Mouse (Mus musculus) intestine, embryonic 16.5 days (tissue): ENCODE results near the gene Rnf186. TPM values are rescaled to one million over a fixed set of nuclear protein-coding genes. Genes with fewer than 3 reads are reported as not detected.

Source experiments
- ATAC-seq: fragments of 200-750 bp; cut with Nextera tagmentation; 2 replicates; pipeline ENCODE4 v1.8.0; 2017; ENCODE audit warnings: moderate TSS enrichment, moderate library complexity
- H3K27ac ChIP-seq: fragments of 300-500 bp; sonication (generic); 2 replicates; pipeline ENCODE4 v1.5.1; 2014; ENCODE audit warnings: mild to moderate bottlenecking, low read length
- H3K27me3 ChIP-seq: fragments of 300-500 bp; sonication (generic); replicated peaks from 2 replicates; pipeline ENCODE4 v1.6.1; 2014; ENCODE audit warnings: low read length, control low read depth, mixed read lengths; ENCODE audit not compliant: control insufficient read depth, insufficient read depth
- H3K36me3 ChIP-seq: fragments of 300-500 bp; sonication (generic); 2 replicates; pipeline ENCODE4 v1.6.1; 2014; ENCODE audit warnings: low read length, control low read depth; ENCODE audit not compliant: control insufficient read depth, insufficient read depth
- H3K4me1 ChIP-seq: fragments of 300-500 bp; sonication (generic); 2 replicates; pipeline ENCODE4 v1.6.1; 2014; ENCODE audit warnings: low read length, control low read depth, mixed read lengths; ENCODE audit not compliant: control insufficient read depth, insufficient read depth
- H3K4me2 ChIP-seq: fragments of 300-500 bp; sonication (generic); 2 replicates; pipeline ENCODE4 v1.6.1; 2014; ENCODE audit warnings: low read depth, low read length, control low read depth
- H3K4me3 ChIP-seq: fragments of 300-500 bp; sonication (generic); 2 replicates; pipeline ENCODE4 v1.5.1; 2014; ENCODE audit warnings: mild to moderate bottlenecking, low read length
- H3K9ac ChIP-seq: fragments of 300-500 bp; sonication (generic); 2 replicates; pipeline ENCODE4 v1.6.1; 2014; ENCODE audit warnings: low read depth, low read length
- H3K9me3 ChIP-seq: fragments of 300-500 bp; sonication (generic); 2 replicates; pipeline ENCODE4 v1.6.1; 2016; ENCODE audit warnings: low read length, control low read depth; ENCODE audit not compliant: control insufficient read depth
- WGBS: fragments of 180-500 bp; shearing (Covaris S2); extraction: QIAGEN DNeasy Blood & Tissue Kit; methylation state at CpG from one replicate; pipeline ENCODE4 v1.1.7; 2014; 5-methylcytosine and 5-hydroxymethylcytosine counted together
- polyA plus RNA-seq: library from polyadenylated mRNA; unstranded; fragments of >200 nt; fragmentation: Nextera tagmentation; extraction: Ambion mirVana; gene quantifications from 2 replicates; pipeline ENCODE4 v1.2.1, GENCODE M21; 2015

The Rnf186 gene
- 106 and 121 TPM in 2 replicates for polyA plus RNA-seq

DNA sequence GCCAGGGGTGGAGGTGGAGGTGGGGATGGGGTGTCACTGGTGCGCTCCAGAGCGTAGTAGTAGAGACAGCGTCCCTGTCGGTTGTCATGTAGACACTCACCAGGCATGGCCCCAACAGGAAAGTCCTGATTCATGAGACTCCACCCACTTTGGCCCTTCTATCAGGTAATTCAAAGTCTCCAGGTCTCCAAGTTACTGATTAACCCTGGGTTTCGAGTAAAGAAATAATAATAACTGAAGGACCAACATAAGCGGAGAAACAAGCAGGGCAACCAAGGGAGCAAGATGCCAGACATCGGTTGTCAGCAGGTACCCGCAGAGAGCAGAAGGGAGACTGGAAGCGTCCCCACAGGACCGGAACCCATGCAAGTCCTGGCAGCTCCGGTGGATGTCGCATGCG is at the start of gene Rnf186:
Gene Rnf186 (plus strand): TSS at position 247 of the 400 bp plus-strand sequence.
- no peaks in the 10 kb centered on the region for H3K27me3 ChIP-seq
- H3K27ac ChIP-seq, result peak within 1 kb of the TSS; percentile 96
- WGBS, result 60% methylated on average over 13 of the region's 13 CpGs
- peak within 1 kb of the TSS; percentile 46 for H3K4me2 ChIP-seq
- H3K4me1 ChIP-seq, result peaks cover 10% of the 10 kb centered on the region; the same call in 1 of the 2 replicates
- H3K9me3 ChIP-seq, result no peaks in the 10 kb centered on the region
- peak; percentile 88 for ATAC-seq
- peak within 1 kb of the TSS; percentile 83 for H3K9ac ChIP-seq
- peak within 1 kb of the TSS; percentile 59 for H3K4me3 ChIP-seq
- H3K36me3 ChIP-seq, result no peaks in the 10 kb centered on the region

DNA sequence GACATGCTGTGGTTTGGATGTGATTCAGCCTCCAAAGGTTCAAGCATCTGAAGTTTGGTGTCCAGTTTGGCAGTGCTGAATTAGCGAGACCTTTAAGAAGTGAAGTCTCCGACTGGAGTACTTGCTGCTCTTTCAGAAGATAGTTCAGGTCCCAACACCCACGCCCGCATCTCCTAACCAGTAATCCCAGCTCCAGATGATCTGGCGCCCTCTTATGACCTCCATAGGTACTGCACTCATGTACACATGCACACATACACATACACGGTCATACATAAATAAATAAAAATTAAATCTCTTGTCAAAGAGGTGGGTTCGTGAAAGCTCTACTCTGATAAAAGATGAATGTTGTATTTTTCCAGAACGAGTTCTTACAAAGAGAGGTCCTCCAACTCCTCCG is 49.6 kb upstream of the Rnf186 start:
- WGBS, result 82% methylated on average over 9 of the region's 9 CpGs
- Histone ChIP-seq H3K27me3 (peaks cover 3% of the 10 kb centered on the region; the same call in 1 of the 2 replicates), H3K36me3 (no peaks in the 10 kb centered on the region), H3K9ac (no peak overlapping the region), H3K4me2 (no peak overlapping the region), H3K27ac (no peak overlapping the region), H3K4me3 (no peak overlapping the region), H3K4me1 (peaks cover 7% of the 10 kb centered on the region; the same call in 1 of the 2 replicates), H3K9me3 (no peaks in the 10 kb centered on the region)
- no peak for ATAC-seq

DNA sequence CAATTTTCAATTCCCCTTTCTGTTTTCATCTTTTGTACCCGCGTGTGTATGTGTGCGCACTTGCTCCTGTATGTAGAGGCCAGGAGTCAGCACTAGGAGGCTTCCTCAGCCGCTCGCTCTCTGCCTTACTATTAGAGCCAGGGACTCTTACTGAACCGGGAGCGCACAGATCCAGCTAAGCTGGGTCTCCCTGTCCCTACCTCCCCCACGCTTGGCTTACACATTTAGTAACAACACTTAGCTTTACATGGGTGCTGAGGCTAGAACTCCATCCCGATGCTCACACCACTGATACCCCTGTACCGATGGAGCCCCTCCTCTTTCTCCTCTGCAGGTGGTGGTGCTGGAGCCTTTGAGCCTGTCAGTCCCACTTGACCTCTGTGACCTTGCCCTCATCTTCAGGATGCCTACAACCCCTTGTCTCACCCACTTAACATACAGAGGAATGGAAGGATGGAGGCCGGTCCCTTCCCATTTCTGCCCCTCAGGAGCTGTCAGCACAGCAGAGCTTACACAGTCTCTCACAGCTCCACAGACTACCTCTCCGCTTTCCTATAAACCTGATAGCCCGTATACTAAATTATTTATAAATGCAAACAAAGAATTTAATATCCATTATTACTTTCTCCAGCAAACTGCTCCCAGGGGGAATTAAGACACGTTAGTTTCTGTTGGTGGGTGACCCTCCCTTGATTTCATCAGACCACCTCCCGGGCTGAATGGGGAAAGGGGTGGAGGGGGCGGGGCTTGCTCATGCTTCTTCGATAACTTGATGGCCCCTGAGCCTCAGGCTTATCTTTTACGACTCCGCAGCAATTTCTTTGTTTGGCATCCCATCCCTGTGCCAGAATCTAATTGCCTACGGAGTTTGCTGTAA is 45.4 kb upstream of the Rnf186 start:
- Histone ChIP-seq H3K9ac (no peak overlapping the region), H3K9me3 (no peaks in the 10 kb centered on the region), H3K27ac (no peak overlapping the region), H3K36me3 (no peaks in the 10 kb centered on the region), H3K4me3 (no peak overlapping the region; the same call in 1 of the 2 replicates), H3K27me3 (peaks cover 3% of the 10 kb centered on the region; the same call in 1 of the 2 replicates), H3K4me1 (peaks cover 8% of the 10 kb centered on the region), H3K4me2 (peak overlapping the region; percentile 45)
- 38% methylated on average over 20 of the region's 20 CpGs for WGBS
- peak; percentile 17; the same call in 1 of the 2 replicates for ATAC-seq

DNA sequence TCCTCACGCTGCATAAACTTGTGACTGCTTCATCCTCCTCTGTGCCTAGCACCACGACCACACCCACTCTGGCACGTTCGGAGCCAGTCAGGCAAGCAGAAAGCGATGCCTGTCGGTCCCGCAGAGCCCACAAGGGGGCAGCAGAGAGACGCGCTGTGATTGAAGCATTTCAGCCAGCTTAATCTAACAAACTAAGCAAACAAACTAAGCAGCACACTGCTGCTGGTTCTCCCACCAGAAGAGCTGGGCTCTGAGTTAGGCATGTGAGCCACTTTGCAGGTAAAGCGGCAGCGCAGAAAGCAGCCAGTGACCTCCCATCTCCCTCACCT is 44.8 kb upstream of the Rnf186 start:
- H3K4me1 ChIP-seq, result peaks cover 8% of the 10 kb centered on the region

DNA sequence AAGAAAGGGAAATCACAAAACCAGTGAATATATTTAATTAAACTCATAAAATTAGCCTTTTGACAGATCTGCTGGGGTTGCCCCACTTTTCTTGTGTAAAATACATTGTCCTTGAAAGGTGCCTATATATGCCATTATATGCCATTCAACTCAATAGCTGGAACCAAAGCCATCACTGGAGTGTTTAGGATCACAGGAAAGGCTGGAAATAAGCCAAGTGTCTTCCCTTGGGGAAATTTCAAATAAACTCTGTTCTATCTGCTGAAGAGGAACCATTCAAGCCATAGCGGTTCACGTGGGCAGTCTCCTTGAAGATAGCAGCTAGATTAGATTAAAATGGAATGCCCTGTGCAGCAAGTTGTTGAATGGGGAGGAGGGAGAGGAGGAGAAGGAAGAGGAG is 41.4 kb upstream of the Rnf186 start:
- H3K4me1 ChIP-seq, result peaks cover 8% of the 10 kb centered on the region
- no peaks in the 10 kb centered on the region for H3K36me3 ChIP-seq
- H3K27ac ChIP-seq, result no peak overlapping the region
- H3K4me2 ChIP-seq, result no peak overlapping the region
- peaks cover 3% of the 10 kb centered on the region; the same call in 1 of the 2 replicates for H3K27me3 ChIP-seq
- ATAC-seq, result no peak
- no peak overlapping the region for H3K9ac ChIP-seq
- 36% methylated on average over 2 of the region's 2 CpGs for whole genome bisulfite sequencing
- H3K4me3 ChIP-seq, result no peak overlapping the region
- H3K9me3 ChIP-seq, result no peaks in the 10 kb centered on the region

More for the DNA sequence above, 44.8 kb upstream of the Rnf186 start:
- no peak overlapping the region; the same call in 1 of the 2 replicates for H3K4me3 ChIP-seq
- H3K9ac ChIP-seq, result no peak overlapping the region
- H3K4me2 ChIP-seq, result peak overlapping the region; percentile 45
- H3K27me3 ChIP-seq, result peaks cover 3% of the 10 kb centered on the region; the same call in 1 of the 2 replicates
- WGBS, result under 1% methylated on average over 11 of the region's 11 CpGs
- H3K36me3 ChIP-seq, result no peaks in the 10 kb centered on the region
- peak; percentile 90 for ATAC-seq
- no peaks in the 10 kb centered on the region for H3K9me3 ChIP-seq
- H3K27ac ChIP-seq, result no peak overlapping the region

DNA sequence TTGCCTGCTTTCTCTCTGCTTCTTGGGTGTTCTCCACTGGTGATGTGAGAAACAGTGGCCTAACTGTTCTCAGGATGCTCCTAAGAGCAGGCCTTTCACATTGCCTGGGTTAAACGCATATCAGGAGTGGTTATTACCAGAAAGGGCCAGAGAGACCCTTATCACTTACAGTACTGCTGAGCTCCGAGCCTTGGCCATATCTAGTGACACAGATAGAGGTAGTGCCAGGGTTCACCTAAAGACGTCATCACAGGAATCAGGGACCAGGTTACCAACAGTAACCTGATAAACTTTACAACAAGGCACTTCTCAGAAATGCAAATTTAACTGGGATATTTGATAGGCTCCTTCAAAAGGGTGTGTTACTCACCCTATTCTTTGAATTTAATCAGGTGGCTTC is 33.0 kb upstream of the Rnf186 start:
- Histone ChIP-seq H3K4me2 (no peak overlapping the region), H3K36me3 (no peaks in the 10 kb centered on the region), H3K4me1 (peaks cover 9% of the 10 kb centered on the region), H3K9me3 (no peaks in the 10 kb centered on the region), H3K27ac (no peak overlapping the region), H3K27me3 (no peaks in the 10 kb centered on the region), H3K4me3 (no peak overlapping the region), H3K9ac (no peak overlapping the region)
- WGBS, result 54% methylated on average over 3 of the region's 3 CpGs
- peak; percentile 77 for ATAC-seq

DNA sequence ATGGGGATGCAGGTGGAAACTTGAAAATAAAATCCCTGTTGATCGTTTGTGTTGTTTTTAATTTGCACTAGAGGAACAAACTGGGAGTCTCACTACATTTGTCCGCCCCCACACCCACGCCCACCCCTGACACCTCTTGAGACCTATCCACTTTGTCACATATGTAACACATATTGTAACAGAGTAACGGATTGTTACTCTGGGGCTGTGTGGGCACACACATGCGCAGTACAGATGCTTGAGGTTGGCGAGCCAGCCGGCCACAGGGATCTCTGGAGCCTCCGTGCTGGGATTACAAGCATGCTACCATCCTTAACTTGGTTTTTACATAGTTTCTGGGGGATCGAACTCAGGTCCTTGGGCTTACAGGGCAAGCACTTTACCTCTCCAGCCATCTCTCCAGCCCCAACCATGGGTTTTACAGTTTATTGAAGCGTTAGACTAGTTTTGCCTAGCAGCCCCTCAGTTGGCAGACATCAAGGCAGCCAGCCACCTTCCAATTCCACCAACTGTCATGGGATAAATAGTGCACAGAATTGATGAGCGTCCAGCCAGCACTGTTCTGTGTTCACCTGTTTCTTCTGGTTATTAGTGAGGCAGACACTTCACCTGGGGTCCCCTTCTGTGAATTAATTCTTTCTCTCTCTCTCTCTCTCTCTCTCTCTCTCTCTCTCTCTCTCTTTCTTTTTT is 32.3 kb upstream of the Rnf186 start:
- no peaks in the 10 kb centered on the region for H3K9me3 ChIP-seq
- ATAC-seq, result no peak
- 89% methylated on average over 11 of the region's 11 CpGs for WGBS
- no peaks in the 10 kb centered on the region for H3K36me3 ChIP-seq
- no peak overlapping the region for H3K9ac ChIP-seq
- no peak overlapping the region for H3K4me3 ChIP-seq
- no peak overlapping the region for H3K4me2 ChIP-seq
- H3K4me1 ChIP-seq, result peaks cover 13% of the 10 kb centered on the region
- H3K27ac ChIP-seq, result no peak overlapping the region
- no peaks in the 10 kb centered on the region for H3K27me3 ChIP-seq

DNA sequence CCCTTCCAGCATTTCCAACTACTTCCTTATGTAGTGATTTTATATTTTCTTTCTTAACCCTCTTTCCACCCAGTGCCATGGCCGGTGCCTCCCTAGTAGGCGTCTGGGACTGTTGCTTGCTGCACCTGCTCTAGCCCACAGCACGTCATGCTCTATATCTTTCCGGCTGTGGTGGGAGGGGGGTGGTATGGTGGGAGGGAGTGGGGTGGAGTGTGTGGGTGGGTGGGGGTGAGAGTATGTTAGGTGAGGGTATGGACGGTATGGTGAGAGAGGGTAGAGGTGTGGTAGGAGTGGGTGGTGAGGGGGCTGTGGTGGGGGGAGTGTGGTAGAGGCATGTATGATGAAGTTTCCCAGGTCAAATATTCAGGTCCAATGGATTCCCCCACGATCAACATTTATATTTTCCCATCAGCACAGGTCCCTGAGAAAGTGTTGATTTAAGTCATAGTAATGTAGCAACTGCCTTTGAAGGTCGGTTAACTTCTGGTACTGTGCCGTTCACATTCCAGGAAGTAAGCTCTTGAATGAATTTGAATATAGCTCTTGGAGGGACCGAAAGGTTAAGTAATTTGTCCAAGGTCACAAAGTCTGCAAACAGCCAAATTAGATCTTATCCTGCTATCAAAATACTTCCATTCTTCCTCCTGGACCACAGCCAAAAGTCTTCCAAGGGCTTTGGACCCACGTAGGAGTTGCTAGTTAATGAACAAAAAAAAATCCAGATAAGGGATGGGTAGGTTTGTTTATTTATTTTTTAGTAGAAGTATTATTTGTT is 28.2 kb upstream of the Rnf186 start:
- H3K36me3 ChIP-seq, result no peaks in the 10 kb centered on the region
- no peaks in the 10 kb centered on the region for H3K27me3 ChIP-seq
- peak overlapping the region; percentile 80 for H3K27ac ChIP-seq
- peak; percentile 72 for ATAC-seq
- H3K9ac ChIP-seq, result peak overlapping the region; percentile 40; the same call in 1 of the 2 replicates
- H3K4me1 ChIP-seq, result peaks cover 20% of the 10 kb centered on the region
- no peak overlapping the region for H3K4me3 ChIP-seq
- H3K4me2 ChIP-seq, result peak overlapping the region; percentile 37
- 36% methylated on average over 10 of the region's 10 CpGs for WGBS
- no peaks in the 10 kb centered on the region for H3K9me3 ChIP-seq

DNA sequence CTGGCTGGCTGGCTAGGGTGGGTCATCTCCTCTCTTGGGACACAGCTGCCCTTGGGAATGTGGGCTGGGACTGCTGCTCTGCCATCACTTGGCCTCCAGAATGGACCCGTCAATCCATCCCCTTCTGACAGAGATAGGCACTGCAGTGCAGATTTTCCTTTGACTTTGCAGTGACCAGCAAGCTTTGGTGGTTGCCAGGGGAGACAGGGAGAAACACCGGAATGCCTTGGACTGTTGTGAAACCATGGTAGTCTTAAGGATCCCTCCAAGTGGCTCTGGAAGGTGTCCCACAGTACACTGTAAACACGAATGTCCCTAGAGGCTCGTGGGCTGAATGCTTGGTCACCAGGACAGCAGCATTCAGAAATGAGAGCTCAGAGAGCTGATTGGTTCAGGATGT is 27.4 kb upstream of the Rnf186 start:
- no peaks in the 10 kb centered on the region for H3K9me3 ChIP-seq
- 53% methylated on average over 4 of the region's 4 CpGs for WGBS
- H3K4me1 ChIP-seq, result peaks cover 22% of the 10 kb centered on the region
- no peak overlapping the region for H3K4me2 ChIP-seq
- H3K27ac ChIP-seq, result peak overlapping the region; percentile 80
- no peaks in the 10 kb centered on the region for H3K36me3 ChIP-seq
- peak; percentile 22 for ATAC-seq
- H3K4me3 ChIP-seq, result no peak overlapping the region
- H3K27me3 ChIP-seq, result no peaks in the 10 kb centered on the region
- no peak overlapping the region for H3K9ac ChIP-seq
